Mouse (Mus musculus) lung, embryonic 16.5 days (tissue): ENCODE data around the gene Bphl. TPM values are rescaled to one million over a fixed set of nuclear protein-coding genes. Genes with fewer than 3 reads are reported as not detected.

Source experiments
- ATAC-seq: fragments of 200-750 bp; cut with Nextera tagmentation; 2 replicates; pipeline ENCODE4 v1.8.0; 2017; ENCODE audit warnings: low read depth, mild to moderate bottlenecking, moderate library complexity
- H3K27ac ChIP-seq: fragments of 300-500 bp; sonication (generic); 2 replicates; pipeline ENCODE4 v1.5.1; 2014; ENCODE audit warnings: mild to moderate bottlenecking, control low read depth, low read length
- H3K27me3 ChIP-seq: fragments of 300-500 bp; sonication (generic); 2 replicates; pipeline ENCODE4 v1.6.1; 2014; ENCODE audit warnings: low read depth, low read length, mixed read lengths; ENCODE audit not compliant: control insufficient read depth, insufficient read depth
- H3K36me3 ChIP-seq: fragments of 300-500 bp; sonication (generic); 2 replicates; pipeline ENCODE4 v1.6.1; 2014; ENCODE audit warnings: low read length; ENCODE audit not compliant: control insufficient read depth, insufficient read depth
- H3K4me1 ChIP-seq: fragments of 300-500 bp; sonication (generic); replicated peaks from 2 replicates; pipeline ENCODE4 v1.6.1; 2014; ENCODE audit warnings: low read length, mixed read lengths; ENCODE audit not compliant: control insufficient read depth, insufficient read depth
- H3K4me2 ChIP-seq: fragments of 300-500 bp; sonication (generic); 2 replicates; pipeline ENCODE4 v1.6.1; 2014; ENCODE audit warnings: low read depth, low read length, control low read depth
- H3K4me3 ChIP-seq: fragments of 300-500 bp; sonication (generic); 2 replicates; pipeline ENCODE4 v1.5.1; 2014; ENCODE audit warnings: mild to moderate bottlenecking, low read length, control low read depth
- H3K9ac ChIP-seq: fragments of 300-500 bp; sonication (generic); 2 replicates; pipeline ENCODE4 v1.6.1; 2014; ENCODE audit warnings: low read length, control low read depth
- H3K9me3 ChIP-seq: fragments of 300-500 bp; sonication (generic); 2 replicates; pipeline ENCODE4 v1.6.1; 2016; ENCODE audit warnings: low read length; ENCODE audit not compliant: control insufficient read depth
- WGBS: fragments of 180-500 bp; shearing (Covaris S2); extraction: QIAGEN DNeasy Blood & Tissue Kit; methylation state at CpG from one replicate; pipeline ENCODE4 v1.1.7; 2014; 5-methylcytosine and 5-hydroxymethylcytosine counted together
- polyA plus RNA-seq: library from polyadenylated mRNA; unstranded; fragments of >200 nt; fragmentation: Nextera tagmentation; extraction: Ambion mirVana; gene quantifications from 2 replicates; pipeline ENCODE4 v1.2.1, GENCODE M21; 2015

Bphl gene
- polyA plus RNA-seq, 1 experiment from 2014 or later: 70.6 TPM

DNA sequence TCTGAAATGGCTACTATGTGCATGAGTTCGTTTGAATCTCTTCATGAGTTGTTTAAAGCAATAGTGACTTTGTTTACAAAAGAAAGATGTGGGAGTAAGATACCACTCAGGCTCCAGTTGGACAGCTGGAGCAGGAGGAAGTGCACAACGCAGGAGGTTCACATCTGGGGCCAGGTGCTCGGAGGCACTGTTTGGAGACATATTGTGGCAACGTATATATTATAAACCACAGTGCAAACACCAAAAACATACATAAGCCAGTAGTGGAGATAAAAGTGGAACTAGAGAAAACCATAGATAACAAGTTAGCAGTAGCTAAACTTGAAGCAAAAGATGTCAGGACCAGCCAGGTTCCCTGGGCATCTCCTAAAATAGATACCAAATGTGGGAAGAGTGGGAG, 82.0 kb downstream of the Bphl start:
- Histone ChIP-seq H3K27me3 (no peaks in the 10 kb centered on the region), H3K9ac (no peak overlapping the region), H3K4me1 (no peaks in the 10 kb centered on the region), H3K36me3 (no peaks in the 10 kb centered on the region), H3K4me2 (no peak overlapping the region), H3K27ac (no peak overlapping the region), H3K4me3 (no peak overlapping the region), H3K9me3 (no peaks in the 10 kb centered on the region)
- ATAC-seq: no peak
- WGBS: 26% methylated on average over 4 of the region's 4 CpGs

DNA sequence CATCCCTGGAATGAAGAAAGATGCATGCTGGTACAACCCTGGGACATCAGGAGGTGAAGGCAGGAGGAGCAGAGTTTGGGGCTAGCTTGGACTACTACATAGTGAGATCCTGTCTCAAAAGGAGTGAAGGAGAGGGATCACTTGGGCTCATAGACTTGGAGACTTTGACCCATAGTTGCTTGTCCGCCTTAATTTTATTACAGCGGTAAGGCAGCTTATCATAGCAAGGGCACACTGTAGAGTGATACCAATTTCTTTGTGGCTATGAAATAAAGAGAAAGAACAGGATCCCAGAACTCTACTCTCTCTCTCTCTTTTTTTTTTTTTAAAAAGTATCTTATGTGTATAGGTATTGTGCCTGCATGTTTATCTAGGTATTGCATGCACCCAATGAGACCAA, 83.1 kb downstream of the Bphl start:
- H3K4me3 ChIP-seq: no peak overlapping the region
- no peaks in the 10 kb centered on the region for H3K36me3 ChIP-seq
- H3K27me3 ChIP-seq: no peaks in the 10 kb centered on the region
- H3K4me1 ChIP-seq: 0 out of 2 replicates have a peak, but pooled peaks cover under 1% of the 10 kb centered on the region
- no peak overlapping the region for H3K4me2 ChIP-seq
- no peaks in the 10 kb centered on the region for H3K9me3 ChIP-seq
- no peak overlapping the region for H3K9ac ChIP-seq
- 93% methylated on average over 2 of the region's 2 CpGs for WGBS
- no peak for ATAC-seq
- H3K27ac ChIP-seq: no peak overlapping the region

Other genes with a start within 250 kb of the Bphl start
- not detected in 2 replicates for gene Serpinb6e, start 194.2 kb upstream of the Bphl start, polyA plus RNA-seq
- gene Serpinb6c, start 131.9 kb upstream of the Bphl start, polyA plus RNA-seq: not detected in 2 replicates
- gene Nqo2, start 72.9 kb upstream of the Bphl start, polyA plus RNA-seq: 30.8 and 33.8 TPM in 2 replicates
- 20.3 and 22.7 TPM in 2 replicates for gene Ripk1, start 35.2 kb upstream of the Bphl start, polyA plus RNA-seq
- gene Serpinb6a, start 34.8 kb upstream of the Bphl start, polyA plus RNA-seq: 56.2 and 73.2 TPM in 2 replicates
- 185 and 193 TPM in 2 replicates for gene Tubb2a, start 40.4 kb downstream of the Bphl start, polyA plus RNA-seq
- 18.9 and 19.4 TPM in 2 replicates for gene Tubb2b, start 92.9 kb downstream of the Bphl start, polyA plus RNA-seq
- gene Psmg4, start 125.4 kb downstream of the Bphl start, polyA plus RNA-seq: 64.5 and 67.3 TPM in 2 replicates